Mouse (Mus musculus): ENCODE data around the gene F830045P16Rik.
A peak's percentile ranks its signal among the peaks of the same experiment; 100 is the strongest.

Gene F830045P16Rik

DNA sequence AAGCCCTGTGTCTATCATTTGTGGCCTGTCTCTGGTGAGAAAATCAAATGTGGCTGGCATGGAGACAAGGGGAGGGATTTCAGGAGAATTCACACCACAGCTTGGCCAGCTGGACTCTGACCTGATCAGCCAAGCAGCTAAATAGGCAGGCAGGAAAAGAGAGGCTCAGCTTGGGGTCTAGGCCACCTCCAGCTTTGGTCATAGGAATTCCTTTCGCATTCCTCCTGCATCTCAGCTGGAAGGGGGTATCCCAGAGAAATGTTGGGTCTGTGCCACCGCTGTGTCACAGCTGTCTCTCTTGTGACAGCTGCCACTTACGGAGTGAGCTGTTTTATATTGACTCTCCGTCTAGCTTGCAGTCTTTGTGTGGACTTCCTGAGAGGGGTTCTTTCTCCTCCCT lies 8.0 kb upstream of the F830045P16Rik start:
- DNase-seq: no peak

DNA sequence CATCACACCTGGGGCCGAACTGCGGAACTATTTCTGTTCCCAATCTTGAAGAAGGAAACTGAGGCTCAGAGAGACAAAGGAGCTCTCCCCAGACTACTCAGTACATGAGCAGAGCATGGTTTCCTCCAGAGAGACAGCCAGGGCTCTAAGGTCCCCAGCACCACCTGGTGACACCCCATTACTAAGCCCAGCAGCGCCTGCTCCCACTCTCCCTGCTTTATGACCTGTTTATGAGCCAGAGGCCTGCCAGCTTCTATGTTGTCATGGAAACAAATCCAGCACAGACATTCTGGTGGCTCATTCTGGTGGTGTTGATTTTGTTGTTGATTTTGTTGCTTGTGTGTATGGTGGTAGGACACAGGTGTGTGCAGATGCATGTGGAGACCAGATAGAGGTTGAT lies 3.6 kb upstream of the F830045P16Rik start:
- no peak for DNase-seq

DNA sequence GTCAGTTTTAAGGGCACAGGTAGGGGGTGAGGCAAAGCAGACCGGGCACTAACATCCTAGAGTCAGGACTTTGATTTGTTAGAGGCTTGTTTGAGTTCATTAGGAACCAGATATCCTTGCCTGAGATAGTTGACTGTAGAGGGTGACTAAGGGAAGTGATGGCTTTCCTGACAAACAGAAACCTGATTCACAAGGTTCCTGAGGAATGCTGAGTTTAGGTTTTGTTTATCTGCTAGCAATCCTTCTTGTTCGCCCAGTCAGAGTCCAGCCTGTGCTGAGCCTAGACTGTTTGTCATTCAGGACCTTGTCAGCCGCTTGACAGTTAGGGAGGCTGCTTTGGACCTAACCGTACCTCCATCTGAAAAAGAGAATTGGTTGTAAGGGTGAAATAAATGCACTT lies 2.8 kb upstream of the F830045P16Rik start:
- no peak for DNase-seq

DNA sequence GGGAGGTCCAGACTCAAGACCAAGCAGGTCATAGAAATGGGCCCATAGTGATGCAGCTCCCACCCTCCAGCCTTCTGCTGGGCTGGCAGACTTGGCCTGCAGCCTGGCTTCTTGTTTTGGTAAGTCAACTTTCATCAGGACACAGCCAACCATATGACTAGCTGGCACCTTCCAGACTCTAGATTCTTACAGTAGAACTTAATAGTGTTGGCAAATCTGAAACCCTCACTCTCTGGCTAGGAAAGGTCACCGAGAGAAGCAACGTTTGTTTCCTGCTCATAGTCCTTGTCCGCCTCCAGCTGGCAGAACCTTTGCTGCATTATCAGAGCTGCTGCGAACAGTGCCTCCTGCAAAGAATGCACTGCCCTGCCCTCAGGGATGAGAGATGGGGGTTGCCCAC lies 1.5 kb upstream of the F830045P16Rik start:
- no peak for DNase-seq

DNA sequence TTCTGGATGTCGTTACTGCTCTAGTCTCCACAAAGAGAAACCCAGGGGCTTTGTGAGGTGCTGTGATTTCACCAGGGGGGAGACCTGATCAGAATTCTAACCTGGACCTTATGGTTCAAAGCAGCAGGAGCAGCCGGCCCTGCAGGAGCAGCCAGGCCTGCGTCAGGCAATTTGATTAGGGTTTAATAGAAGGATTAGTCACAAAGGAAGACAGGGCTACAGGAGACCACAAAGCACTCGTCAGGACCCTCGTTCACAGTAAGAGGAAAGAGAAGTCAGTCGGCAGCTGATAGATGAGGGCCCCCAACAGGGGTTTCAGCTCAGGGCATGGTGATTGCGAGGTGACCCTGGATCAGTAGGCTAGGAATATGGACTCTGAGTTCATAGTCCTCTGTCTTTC lies 958 bp upstream of the F830045P16Rik start:
- no peak for DNase-seq

DNA sequence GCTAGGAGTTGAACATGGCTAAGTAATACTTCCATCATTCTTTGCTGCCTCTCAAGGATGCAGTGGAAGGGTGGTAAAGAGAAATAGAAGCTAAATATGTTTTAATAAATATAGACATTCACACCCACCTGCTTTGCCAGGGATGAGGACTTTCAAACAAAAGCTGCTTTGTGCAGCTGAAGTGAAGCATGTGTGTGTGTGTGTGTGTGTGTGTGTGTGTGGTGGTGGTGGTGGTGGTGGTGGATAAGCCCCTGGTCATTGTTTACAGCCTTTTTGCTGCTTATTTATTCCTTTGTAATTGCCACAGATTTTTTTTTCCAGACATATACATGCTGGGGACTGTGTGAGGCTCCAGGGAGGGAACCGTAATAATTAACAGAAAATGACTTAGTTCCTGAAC lies 524 bp upstream of the F830045P16Rik start:
- no peak for DNase-seq

DNA sequence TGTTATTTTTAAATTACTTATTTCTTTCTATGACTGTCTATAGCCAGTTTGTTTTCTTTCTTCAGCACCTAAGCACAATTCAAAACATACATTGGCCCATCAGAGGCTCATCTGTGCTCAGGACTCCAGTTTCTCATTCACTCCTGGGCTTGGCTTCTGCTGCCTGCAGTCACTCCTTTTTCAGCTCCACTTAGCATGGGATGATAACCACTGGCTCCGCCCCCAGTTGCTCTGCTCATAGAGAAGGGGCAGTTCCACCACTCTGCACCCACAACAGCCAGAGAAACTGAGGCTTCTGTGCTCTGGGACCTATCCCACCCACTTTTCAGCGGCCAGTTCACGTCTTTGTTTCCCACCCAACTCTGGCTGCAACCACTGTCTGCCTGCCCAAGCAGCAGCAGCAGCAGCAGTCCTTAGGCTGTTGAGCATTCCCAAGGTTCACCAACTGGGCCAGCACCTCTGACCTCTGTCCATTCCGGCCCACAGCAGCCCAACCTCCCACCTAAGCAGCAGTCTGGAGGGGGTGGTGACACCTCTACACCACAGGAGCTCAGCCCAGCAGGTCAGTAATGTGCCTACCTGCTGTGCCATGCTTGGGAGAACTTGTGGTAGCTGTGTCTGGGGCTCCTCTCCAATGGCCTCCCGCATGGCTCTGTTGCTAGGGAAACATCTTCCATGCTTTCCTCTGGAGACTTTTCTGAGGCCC lies 1.4 kb downstream of the F830045P16Rik start:
- no peak for DNase-seq

DNA sequence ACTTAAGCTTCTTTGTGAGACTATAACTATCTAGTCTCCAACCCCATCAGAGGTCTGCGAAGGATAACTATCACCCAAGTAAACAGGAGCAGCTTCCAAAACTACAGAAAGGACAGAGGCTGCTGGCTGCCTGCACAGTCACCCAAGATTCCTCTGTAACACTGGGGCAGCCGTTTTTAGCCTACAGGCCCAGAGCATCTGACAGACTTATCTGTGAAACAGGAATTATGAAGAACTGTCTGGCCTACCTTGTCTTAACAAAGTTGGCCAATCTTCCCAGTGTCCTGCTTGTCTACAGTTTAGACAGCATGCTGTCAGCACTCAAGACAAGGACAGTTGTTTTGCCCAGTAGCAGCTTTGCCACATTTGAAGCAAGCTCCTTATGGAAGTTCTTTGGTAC lies 4.5 kb downstream of the F830045P16Rik start:
- no peak for DNase-seq

DNA sequence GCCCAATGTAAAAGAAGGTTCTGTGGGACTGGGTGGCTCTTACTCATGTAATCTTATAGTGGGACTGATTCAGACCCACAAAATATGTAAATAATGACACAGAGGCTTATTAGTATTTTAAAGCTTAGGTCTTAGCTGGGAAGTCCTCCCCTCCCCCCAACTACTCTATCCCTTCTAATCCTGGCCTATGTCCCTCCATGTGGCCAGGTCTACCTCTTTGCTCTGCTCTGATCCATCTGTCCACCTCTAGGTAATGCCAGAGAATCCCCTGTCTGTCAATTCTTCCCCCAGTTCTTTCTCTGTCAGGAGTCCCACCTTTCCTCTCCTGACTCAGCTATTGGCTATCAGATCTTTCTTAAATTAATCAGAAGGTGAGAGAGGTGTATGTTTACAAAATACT lies 5.3 kb downstream of the F830045P16Rik start:
- no peak for DNase-seq

DNA sequence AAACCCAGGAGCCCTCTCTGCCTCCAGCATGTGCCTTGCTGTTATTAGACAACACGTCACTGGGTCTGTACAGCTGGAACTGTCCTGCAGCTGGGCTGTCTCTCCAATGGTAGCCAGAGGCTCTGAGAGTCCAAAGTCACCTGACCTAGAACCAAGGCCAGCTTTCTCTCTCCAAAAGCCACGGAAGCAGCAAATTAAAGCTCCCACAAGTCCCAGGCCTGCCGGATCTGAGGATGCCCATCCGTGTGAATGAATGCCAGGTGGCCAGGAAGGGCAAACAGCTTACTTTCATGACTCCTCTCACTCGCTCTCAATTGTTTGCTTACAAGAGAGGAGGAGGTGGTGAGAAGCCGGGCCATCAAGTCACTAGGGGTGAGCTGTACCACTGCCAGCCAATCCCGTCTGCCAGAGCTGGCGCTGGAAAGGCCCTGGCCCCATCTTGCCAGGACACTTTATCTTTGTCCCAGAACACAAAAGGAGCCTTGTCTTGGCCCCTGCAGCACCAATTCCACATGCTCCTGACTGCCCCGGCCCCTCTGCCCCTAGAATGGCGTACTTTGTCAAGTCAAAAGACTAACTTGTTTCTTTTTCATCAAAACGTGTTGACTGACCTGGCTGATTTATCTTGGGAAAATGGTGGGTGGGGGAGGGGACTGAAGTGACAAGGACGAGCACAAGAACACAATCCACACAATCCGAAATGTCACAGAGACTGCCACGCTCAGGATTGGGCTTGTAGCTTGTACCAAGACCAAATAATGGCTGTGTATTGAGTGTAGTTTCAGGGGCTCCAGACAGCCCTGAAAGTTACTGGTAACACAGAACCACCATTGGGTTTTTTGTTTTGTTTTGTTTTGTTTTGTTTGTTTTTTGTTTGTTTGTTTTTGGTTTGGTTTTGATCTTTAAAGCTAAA lies 6.8 kb downstream of the F830045P16Rik start:
- DNase-seq: no peak

DNA sequence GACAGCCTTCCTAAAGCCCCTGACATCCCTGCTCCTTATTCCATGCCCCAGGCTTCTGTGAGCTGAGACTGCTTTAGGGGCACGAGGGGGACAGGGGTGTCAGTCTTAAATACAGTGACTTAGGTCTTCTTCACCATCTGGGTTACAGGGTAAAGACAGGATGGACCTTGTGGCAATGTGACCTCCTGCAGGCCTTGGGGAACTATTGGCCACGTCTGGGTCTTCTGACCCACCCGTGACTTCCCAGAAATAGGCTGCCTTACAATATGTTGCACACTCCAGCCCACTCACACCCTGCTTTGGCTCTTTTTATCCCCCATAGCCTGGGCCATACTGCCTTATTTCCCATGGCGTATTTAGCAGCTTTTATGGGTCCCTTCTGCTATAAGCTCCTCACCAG lies 8.5 kb downstream of the F830045P16Rik start:
- DNase-seq: no peak

DNA sequence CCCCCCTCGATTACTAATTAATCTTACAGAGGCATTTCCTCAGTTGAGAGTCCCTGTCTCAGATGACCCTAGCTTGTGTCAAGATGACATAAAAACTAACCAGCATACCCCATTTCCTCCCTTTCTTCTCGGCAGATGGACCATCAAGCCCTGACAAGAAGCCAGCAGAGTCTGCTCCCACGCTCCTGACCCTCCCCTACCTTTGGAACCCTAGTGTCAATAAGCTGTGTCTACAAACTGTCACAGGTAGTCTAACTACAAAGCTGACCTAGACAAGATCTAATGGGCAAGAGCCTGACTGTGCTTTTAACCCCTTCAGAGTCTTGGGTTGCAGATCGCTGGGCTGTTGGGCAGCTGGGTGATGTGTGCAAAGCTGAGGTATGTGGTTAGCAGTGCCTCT lies 10.1 kb downstream of the F830045P16Rik start:
- DNase-seq: no peak

DNA sequence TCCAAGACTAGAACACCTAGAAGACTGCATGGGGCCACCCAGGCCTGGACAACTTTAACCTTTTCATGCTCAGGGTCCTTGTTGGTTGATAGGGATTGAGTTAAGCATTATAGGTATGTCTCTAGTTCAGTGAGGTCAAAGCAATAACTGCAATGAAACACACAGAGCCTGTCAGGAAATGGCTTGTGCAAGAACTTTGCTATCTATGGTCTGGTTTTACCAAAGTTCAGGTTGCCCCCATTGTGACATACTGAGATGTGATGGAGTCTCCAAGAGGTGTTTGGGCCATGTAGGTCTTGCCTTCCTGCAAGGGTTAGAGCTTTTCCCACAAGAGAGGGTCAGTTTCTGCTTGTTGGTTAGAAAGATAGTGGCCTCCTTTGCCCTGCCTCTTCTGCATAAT lies 10.8 kb downstream of the F830045P16Rik start:
- no peak for DNase-seq

DNA sequence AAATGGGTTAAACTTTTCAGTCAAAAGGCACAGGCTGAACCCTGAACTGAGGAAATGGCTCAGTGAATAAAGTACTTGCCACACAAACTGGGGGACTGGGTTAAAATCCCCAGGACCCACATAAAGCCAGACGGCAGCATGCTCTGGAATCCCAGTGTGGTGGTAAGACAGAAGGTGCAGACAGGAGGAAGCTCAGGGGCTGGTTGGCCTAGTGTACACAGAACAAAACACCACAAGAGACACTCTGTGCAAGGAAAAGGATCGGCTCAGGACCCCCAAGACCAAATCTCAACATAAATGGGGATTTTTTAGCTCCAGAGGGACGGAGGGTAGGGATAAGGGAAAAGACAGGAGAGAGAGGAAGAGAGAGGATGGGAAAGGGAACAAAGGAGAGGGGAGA lies 17.9 kb downstream of the F830045P16Rik start:
- no peak for DNase-seq

DNA sequence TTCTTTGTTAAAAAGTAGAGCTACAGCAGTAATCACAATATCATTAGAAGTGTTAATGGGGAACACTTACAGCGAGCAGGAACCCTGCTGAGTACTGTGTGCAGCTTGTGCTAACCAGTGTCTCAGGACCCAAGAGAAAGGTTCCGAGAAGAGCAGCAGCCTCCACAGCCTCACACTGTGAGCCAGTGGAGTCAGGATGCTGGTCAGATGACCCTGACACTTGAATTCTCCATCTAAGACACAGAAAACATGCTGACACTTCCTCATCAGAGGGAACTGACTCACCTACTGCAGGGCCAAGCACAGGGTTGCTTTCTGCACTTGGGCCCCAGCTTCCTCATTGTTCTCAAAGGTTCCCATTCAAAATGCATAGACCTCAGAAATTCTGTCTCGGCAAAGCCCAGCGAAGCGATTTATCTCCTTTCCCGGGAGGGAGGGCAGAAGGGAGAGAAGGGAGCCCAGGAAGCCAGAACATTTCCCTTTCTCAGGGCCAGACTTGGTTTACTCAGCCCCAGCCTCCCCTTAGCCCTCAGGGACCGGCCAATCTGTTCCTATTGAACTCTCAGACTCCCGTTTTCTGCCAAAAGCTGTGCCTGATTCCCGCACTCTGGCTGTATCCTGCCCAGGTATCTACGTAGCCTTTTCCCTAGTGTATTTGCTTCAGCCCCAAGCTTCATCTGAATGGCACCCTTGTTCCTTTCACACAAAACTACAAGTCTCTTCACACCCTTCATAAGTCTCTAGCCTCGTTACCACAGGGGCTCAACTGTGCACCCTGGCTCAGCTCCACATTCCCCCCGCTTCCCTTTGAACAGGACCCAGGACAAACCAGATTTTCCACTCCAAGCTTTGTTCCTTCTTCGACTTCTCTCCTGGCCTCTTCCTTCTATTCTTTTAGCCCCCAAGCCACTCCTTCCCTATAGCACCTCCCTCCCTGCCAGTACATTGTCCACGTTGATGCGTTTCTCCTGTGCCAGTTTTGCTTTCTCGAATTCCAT lies 21.2 kb downstream of the F830045P16Rik start:
- DNase-seq: peak; percentile 56

DNA sequence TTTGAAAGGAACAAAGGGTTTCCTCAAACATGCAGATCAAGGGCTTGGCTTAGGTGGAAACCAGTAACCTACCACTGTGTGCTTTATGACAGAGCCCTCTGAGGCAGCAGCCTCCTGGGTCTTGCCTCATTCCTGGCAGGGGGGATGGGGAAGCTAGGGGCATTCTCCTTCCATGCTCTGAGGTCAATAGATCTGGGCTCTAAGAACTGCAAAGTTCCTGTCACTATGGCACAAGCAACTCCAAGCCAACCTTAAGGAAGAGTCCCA lies 22.1 kb downstream of the F830045P16Rik start:
- DNase-seq: no peak

DNA sequence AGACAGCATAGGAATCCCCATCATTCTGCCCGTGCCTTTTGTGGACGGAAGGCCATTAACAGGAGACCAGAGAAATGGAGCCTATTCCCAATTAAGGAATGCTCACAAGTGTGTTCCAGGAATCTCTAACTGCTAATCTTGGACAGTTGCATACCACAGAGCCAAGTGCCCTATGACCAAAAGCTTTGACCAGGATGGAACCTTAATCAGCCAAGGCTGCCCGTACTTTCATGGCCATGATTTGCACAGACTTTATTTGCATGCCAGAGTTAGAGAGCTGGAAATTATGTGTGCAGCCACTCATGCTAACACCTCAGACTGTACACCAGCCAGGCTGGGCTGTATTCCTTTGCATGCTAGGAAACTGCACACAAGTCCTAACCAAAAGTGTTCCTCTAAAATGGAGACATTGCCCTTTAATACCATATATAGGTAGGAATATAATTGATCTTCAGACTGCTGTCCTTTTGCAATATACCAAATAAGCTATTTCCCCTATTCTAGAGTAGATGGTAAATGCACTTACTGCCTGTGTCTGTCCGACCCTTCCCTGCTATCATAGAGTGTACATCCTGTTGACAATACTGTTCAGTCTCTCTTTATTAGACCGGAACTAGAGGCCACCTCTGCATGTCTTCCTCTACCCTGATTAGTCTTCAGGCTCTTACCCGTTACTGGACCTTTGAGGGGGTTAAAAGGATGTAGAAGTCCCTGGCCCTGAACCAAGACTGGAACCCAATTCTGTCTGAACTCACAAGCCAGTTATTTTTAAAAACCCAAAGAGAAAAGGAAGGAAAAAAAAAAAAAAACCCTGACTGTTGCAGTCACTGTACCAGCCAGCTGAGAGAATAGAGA lies 22.6 kb downstream of the F830045P16Rik start:
- DNase-seq: no peak

DNA sequence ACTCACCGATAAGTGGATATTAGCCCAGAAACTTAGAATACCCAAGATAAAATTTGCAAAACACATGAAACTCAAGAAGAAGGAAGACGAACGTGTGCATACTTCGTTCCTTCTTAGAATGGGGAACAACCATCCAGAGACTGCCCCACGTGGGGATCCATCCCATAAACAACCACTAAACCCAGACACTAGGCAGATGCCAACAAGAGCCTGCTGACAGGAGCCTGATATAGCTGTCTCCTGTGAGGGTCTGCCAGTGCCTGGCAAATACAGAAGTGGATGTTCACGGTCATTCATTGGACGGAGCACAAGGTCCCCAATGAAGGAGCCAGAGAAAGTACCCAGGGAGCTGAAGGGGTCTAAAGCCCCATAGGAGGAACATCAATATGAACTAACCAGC lies 24.3 kb downstream of the F830045P16Rik start:
- DNase-seq: peak; percentile 37

DNA sequence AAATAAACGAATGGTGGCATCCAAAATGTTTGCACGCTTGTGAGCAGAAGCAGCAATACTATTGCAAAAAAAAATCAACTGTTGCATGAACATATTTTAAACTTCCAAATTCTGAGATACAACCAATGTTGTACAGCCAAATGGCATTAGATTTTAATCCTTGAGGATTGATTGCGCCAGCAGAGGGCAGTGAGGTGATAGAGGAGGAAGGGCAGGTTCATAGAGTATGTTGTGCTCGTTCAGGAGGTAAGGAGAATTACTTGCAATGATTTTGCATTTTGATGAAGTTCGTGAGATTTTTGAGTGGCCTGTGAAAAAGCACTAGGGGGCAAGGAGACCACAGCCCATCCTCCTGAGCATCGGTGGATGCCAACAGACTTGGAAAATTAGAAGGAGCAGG lies 33.8 kb downstream of the F830045P16Rik start:
- peak; percentile 74 for DNase-seq

DNA sequence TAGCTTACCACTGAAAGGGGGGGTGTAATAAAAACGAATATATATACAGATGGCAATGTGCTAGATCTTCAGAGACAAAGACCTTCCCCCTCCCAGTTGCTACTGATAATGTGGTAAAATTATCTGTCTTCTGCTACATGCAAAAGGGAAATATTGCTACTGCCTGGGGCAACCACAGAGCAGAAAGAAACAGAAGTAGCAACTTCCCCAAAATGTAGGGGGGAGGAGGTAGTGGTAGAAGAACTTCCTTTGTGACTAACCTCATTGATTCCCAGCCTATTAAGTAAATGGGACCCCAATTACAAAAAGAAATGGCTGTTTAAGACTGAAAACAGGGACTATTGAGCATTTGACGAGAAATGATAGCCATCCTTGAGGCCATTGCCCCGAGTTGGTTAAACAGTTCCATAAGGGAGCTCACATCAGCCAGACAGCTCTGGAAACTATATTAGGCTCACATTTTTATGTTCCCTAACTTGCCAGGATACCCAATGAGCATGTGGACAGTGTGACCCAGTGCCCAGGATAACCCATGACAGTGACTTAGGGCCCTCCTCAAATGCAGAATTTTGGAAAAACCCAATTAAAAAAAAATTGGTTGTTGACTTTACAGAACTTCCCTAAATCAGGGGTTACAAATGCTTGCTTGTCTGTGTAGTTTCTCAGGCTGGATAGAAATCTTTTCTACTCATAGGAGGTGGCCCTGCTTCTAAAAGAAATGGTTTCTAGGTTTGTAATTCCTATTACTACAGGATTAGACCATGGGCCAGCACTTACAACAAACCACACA lies 46.7 kb downstream of the F830045P16Rik start:
- peak; percentile 56 for DNase-seq

DNA sequence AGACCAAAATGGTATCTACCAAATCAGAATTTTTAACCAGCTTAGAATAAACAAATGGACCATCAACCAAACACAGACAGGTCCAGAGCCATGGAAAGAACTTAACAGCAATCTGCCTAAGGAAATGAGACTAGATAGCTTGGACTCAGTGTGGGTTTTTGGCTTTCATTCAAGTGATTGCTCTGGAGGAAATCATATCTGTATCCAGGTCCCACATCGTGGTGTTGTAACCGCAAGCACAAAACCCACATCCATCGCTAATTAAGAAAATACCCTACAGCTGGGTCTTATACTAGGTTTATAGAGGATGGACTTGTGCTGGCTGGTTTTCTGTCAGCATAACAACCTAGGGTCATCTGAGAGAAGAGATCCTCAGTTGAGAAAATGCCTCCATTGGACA lies 53.3 kb downstream of the F830045P16Rik start:
- DNase-seq: no peak
